Mouse (Mus musculus) mouse embryonic stem cell (cell line): ENCODE results near the gene Adamts7.

Experiments used
- in situ Hi-C, 2 experiments: fragments of 300-500 bp; cut with MboI; formaldehyde crosslinking; loops; 1 replicate in 1 of 2; 3 replicates in 1 of 2; pipeline ENCODE4 v1.14.3; 2019 to 2020; ENCODE audit warnings: low sequenced_read_pairs in 2 of 2, low pct_unique_long_range_greater_than_20kb in 1 of 2, mixed read lengths in 1 of 2; ENCODE audit not compliant: unreplicated experiment in 1 of 2

Gene Adamts7

GRCm38 (mm10) chr9:90244301-90245151 lies 81.7 kb downstream of the Adamts7 start:
- in situ Hi-C loops: no loop called here

GRCm38 (mm10) chr9:90245206-90245605 lies 82.3 kb downstream of the Adamts7 start:
- in situ Hi-C loops: no loop called here

- in situ Hi-C loops: no loop called here
These were observed 82.9 kb downstream of the Adamts7 start for GRCm38 (mm10) chr9:90245781-90246180.

- in situ Hi-C loops: no loop called here
These were observed 84.4 kb downstream of the Adamts7 start for GRCm38 (mm10) chr9:90247316-90247715.

DNA sequence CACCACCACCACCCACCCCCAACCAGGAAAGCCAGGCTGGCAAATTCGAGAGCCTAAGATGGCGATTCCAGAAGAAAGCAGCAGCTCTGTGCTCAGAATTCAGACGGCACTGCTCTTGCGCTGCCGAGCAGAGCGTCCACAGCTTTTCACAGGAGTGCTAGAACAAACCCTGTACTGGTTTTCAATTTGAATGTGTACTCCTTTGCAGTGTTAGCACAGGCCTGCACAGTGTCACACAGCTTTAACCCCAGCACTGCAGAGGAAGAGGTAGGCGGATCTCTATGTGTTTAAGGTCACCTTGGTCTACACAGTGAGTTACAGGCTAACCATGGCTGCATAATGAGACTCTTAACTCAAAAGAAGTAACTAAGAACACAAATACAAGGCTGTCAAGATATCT lies 85.5 kb downstream of the Adamts7 start:
- in situ Hi-C loops: no loop called here

- in situ Hi-C loops: no loop called here
These were observed 86.2 kb downstream of the Adamts7 start for GRCm38 (mm10) chr9:90249036-90249435.

DNA sequence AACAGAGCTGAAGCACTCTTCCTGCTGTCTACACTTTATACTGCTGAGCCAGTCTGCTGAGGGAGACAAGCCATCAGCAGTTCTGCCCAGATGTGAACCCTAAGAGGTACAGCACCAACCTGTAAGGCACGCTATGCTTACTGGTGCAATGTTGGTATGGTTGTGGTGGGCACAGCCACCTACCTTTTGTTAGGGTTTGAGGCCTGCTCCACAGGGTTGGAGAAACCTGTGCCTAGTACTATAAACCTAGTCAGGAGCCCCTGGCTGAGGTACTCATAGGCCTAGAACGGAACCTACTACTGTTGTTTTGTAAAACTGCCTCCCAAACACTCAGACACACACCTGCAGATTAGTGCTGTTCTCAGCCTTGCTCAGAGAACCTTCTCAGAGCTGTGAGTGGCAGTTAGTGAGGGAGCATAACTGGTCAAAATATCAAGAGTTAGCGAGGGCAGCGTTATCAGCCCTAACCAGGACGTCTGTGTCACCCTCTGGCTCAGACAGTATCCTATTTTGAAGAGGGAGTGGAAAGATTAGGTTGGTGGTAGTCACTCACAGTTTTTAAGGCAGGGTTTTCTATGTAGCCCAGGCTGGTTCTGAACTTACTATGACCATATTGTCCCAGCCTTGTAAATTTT lies 87.4 kb downstream of the Adamts7 start:
- in situ Hi-C loops: no loop called here

- in situ Hi-C loops: no loop called here
These were observed 88.3 kb downstream of the Adamts7 start for GRCm38 (mm10) chr9:90250964-90251750.

GRCm38 (mm10) chr9:90253181-90253580 lies 90.3 kb downstream of the Adamts7 start:
- in situ Hi-C loops: no loop called here

GRCm38 (mm10) chr9:90255844-90256405 lies 93.1 kb downstream of the Adamts7 start:
- in situ Hi-C loops: no loop called here

DNA sequence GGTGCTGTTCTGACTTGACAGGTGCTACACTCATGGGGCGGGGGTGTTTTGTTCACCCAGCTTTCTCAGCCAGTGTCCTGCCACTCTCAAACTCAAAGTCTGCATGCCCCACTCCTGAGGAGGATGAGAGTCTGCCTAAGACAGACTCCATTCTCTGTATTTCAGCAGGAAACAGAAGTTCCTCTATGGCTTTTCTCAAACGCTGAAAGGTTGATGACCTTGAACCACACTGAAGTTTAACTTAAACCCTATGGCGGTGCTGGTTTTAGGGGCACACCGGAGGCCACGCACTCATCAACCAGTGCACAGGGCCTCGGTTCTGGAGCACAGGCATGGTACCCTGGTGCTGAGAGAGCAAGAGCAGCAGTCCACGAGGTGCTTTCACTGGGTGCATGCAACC lies 94.4 kb downstream of the Adamts7 start:
- in situ Hi-C loops: no loop called here
